Mouse (Mus musculus): Measurements from ENCODE around the gene Sdhaf1. TPM values are rescaled to one million over a fixed set of nuclear protein-coding genes. Genes with fewer than 3 reads are reported as not detected.
A peak's percentile ranks its signal among the peaks of the same experiment; 100 is the strongest.

Gene Sdhaf1
- polyA plus RNA-seq, 1 experiment from 2014 or later: 17.5 TPM

GRCm38 (mm10) chr7:30339432-30340109 lies 15.9 kb upstream of the Sdhaf1 start:
- Histone ChIP-seq H3K27ac (replicated peaks) (no peak overlapping the region), H3K4me3 (no peak overlapping the region), H3K36me3 (replicated peaks) (no peaks in the 10 kb centered on the region), H3K4me1 (peaks cover 10% of the 10 kb centered on the region), H3K27me3 (replicated peaks; ENCODE audit: low read depth, poor library complexity, severe bottlenecking) (peaks cover 23% of the 10 kb centered on the region), H3K9me3 (no peaks in the 10 kb centered on the region)
- DNase-seq (ENCODE audit: low spot score): no peak
- 70% methylated on average over 5 of the region's 5 CpGs for WGBS

DNA sequence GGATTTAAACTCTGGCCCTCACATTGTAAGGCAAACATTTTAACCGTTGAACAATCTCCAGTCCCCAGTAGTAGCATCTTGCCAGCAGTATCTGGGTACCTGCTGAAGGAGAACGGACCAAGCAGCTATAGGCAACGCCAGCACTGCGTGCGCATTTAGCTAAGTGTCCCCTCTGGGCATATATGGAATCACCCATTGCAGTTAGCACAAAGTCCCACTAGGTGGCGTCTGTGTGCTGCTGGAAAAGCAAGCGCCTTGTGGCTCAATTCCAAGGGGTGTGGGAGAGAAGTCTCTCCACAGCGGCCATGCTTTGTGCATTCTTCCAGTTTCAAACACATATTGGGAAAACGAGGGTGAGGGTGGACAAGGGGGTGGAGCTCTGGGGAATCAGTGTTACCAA lies 12.7 kb upstream of the Sdhaf1 start:
- DNase-seq (ENCODE audit: low spot score): peak; percentile 84
- WGBS: 2% methylated on average over 9 of the region's 9 CpGs
- Histone ChIP-seq H3K4me3 (no peak overlapping the region), H3K36me3 (replicated peaks) (no peaks in the 10 kb centered on the region), H3K4me1 (peaks cover 12% of the 10 kb centered on the region), H3K27me3 (replicated peaks; ENCODE audit: low read depth, poor library complexity, severe bottlenecking) (peaks cover 47% of the 10 kb centered on the region), H3K9me3 (no peaks in the 10 kb centered on the region), H3K27ac (replicated peaks) (no peak overlapping the region)

GRCm38 (mm10) chr7:30335688-30336087 lies 12.0 kb upstream of the Sdhaf1 start:
- Histone ChIP-seq H3K4me3 (no peak overlapping the region), H3K27ac (replicated peaks) (no peak overlapping the region), H3K36me3 (replicated peaks) (no peaks in the 10 kb centered on the region), H3K4me1 (peaks cover 15% of the 10 kb centered on the region), H3K9me3 (no peaks in the 10 kb centered on the region), H3K27me3 (replicated peaks; ENCODE audit: low read depth, poor library complexity, severe bottlenecking) (peaks cover 47% of the 10 kb centered on the region)
- DNase-seq (ENCODE audit: low spot score): no peak
- 76% methylated on average over 6 of the region's 6 CpGs for WGBS

- no peak overlapping the region for H3K27ac ChIP-seq (replicated peaks)
- H3K9me3 ChIP-seq: no peaks in the 10 kb centered on the region
- no peak overlapping the region for H3K4me3 ChIP-seq
- peaks cover 43% of the 10 kb centered on the region for H3K27me3 ChIP-seq (replicated peaks; ENCODE audit: low read depth, poor library complexity, severe bottlenecking)
- no peaks in the 10 kb centered on the region for H3K36me3 ChIP-seq (replicated peaks)
- no peak for DNase-seq (ENCODE audit: low spot score)
- H3K4me1 ChIP-seq: peaks cover 15% of the 10 kb centered on the region
- WGBS: 68% methylated on average over 5 of the region's 5 CpGs
These were observed 10.9 kb upstream of the Sdhaf1 start for GRCm38 (mm10) chr7:30334563-30334962.

DNA sequence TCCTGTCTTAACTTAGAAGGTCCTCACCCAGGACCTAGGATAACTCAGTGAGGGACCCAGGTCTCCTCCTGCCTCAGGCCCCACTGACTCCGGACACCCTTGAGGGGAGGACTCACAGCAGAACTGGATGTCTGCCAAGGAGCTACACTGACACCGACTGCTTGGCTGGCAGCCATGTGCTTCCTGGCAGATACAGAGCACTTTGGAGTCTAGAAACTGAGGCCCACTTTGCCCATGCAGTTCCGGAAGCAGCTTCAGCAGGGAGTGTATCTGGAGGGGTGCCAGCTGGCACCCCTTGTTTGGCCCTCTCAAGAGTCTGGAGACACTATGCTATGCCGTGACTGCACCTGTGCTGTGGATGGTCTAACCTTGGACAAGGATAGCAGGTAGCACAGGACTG lies 9.7 kb upstream of the Sdhaf1 start:
- WGBS: 83% methylated on average over 4 of the region's 4 CpGs
- H3K4me1 ChIP-seq: peaks cover 19% of the 10 kb centered on the region
- H3K27me3 ChIP-seq (replicated peaks; ENCODE audit: low read depth, poor library complexity, severe bottlenecking): peaks cover 42% of the 10 kb centered on the region
- DNase-seq (ENCODE audit: low spot score): no peak
- no peak overlapping the region for H3K4me3 ChIP-seq
- no peaks in the 10 kb centered on the region for H3K36me3 ChIP-seq (replicated peaks)
- no peak overlapping the region for H3K27ac ChIP-seq (replicated peaks)
- H3K9me3 ChIP-seq: no peaks in the 10 kb centered on the region

- peaks cover 22% of the 10 kb centered on the region for H3K4me1 ChIP-seq
- 71% methylated on average over 18 of the region's 18 CpGs for WGBS
- no peak overlapping the region for H3K4me3 ChIP-seq
- no peaks in the 10 kb centered on the region for H3K36me3 ChIP-seq (replicated peaks)
- H3K27me3 ChIP-seq (replicated peaks; ENCODE audit: low read depth, poor library complexity, severe bottlenecking): peaks cover 42% of the 10 kb centered on the region
- H3K9me3 ChIP-seq: no peaks in the 10 kb centered on the region
- DNase-seq (ENCODE audit: low spot score): no peak
- no peak overlapping the region for H3K27ac ChIP-seq (replicated peaks)
These were observed 9.0 kb upstream of the Sdhaf1 start for GRCm38 (mm10) chr7:30332622-30333259.

- 5% methylated on average over 13 of the region's 13 CpGs for WGBS
- peak; percentile 86 for DNase-seq (ENCODE audit: low spot score)
These were observed 8.2 kb upstream of the Sdhaf1 start for GRCm38 (mm10) chr7:30331887-30332286.

GRCm38 (mm10) chr7:30328379-30328778 lies 4.7 kb upstream of the Sdhaf1 start:
- H3K27me3 ChIP-seq (replicated peaks; ENCODE audit: low read depth, poor library complexity, severe bottlenecking): peaks cover 12% of the 10 kb centered on the region
- 49% methylated on average over 10 of the region's 10 CpGs for WGBS
- DNase-seq (ENCODE audit: low spot score): no peak
- H3K9me3 ChIP-seq: peaks cover 5% of the 10 kb centered on the region; the same call in 1 of the 2 replicates
- no peak overlapping the region for H3K4me3 ChIP-seq
- no peak overlapping the region for H3K27ac ChIP-seq (replicated peaks)
- H3K36me3 ChIP-seq (replicated peaks): no peaks in the 10 kb centered on the region
- H3K4me1 ChIP-seq: peaks cover 19% of the 10 kb centered on the region

More at GRCm38 (mm10) chr7:30331887-30332286, 8.2 kb upstream of the Sdhaf1 start:
- H3K27ac ChIP-seq (replicated peaks): no peak overlapping the region
- H3K9me3 ChIP-seq: no peaks in the 10 kb centered on the region
- H3K27me3 ChIP-seq (replicated peaks; ENCODE audit: low read depth, poor library complexity, severe bottlenecking): peaks cover 42% of the 10 kb centered on the region
- peaks cover 22% of the 10 kb centered on the region for H3K4me1 ChIP-seq
- H3K36me3 ChIP-seq (replicated peaks): no peaks in the 10 kb centered on the region
- peak overlapping the region; percentile 32 for H3K4me3 ChIP-seq

DNA sequence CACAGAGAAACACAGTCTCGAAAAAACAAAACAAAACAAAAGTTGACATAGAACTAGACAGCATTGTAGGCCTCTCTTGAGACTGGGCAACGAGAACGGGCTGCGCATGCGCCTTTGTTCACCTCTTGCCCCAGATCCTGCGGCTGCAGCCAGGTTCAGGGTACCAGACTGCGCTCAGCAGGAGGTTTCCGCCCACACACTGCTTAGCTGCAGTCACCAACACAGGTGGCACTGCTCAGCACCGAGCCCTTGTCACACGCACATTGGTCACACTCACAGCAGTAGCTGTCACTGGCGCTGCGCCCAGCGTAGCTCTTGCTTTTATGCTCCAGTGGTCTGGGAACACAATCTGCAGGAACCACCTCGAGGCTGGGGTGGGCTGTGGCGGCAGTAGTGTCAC lies 3.4 kb upstream of the Sdhaf1 start:
- no peak overlapping the region for H3K4me3 ChIP-seq
- no peaks in the 10 kb centered on the region for H3K36me3 ChIP-seq (replicated peaks)
- H3K27ac ChIP-seq (replicated peaks): no peak overlapping the region
- H3K9me3 ChIP-seq: peaks cover 5% of the 10 kb centered on the region; the same call in 1 of the 2 replicates
- no peaks in the 10 kb centered on the region for H3K27me3 ChIP-seq (replicated peaks; ENCODE audit: low read depth, poor library complexity, severe bottlenecking)
- peaks cover 24% of the 10 kb centered on the region for H3K4me1 ChIP-seq
- DNase-seq (ENCODE audit: low spot score): no peak
- WGBS: 67% methylated on average over 15 of the region's 15 CpGs

DNA sequence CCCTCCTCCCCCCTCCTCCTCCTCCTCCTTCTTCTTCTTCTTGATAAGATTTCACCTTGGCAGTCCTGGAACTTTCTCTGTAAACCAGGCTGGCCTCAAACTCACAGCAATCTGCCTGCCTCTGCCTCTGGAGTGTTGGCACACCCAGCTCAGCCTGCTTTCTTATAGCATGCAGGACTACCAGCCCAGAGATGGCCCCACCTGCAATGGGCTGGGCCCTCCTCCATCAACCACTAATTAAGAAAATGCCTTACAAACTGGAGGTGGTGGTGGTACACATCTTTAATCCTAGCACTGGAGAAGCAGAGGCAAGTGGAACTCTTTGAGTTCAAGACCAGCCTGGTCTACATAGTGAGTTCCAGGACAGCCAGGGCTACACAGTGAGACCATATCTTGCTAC lies 2.7 kb upstream of the Sdhaf1 start:
- no peaks in the 10 kb centered on the region for H3K36me3 ChIP-seq (replicated peaks)
- no peak overlapping the region for H3K27ac ChIP-seq (replicated peaks)
- peaks cover 5% of the 10 kb centered on the region; the same call in 1 of the 2 replicates for H3K9me3 ChIP-seq
- H3K4me3 ChIP-seq: no peak overlapping the region
- H3K4me1 ChIP-seq: peaks cover 18% of the 10 kb centered on the region
- no peaks in the 10 kb centered on the region for H3K27me3 ChIP-seq (replicated peaks; ENCODE audit: low read depth, poor library complexity, severe bottlenecking)
- DNase-seq (ENCODE audit: low spot score): no peak

GRCm38 (mm10) chr7:30325364-30325763 lies 1.7 kb upstream of the Sdhaf1 start:
- Histone ChIP-seq H3K36me3 (replicated peaks) (no peaks in the 10 kb centered on the region), H3K27me3 (replicated peaks; ENCODE audit: low read depth, poor library complexity, severe bottlenecking) (no peaks in the 10 kb centered on the region), H3K27ac (replicated peaks) (no peak overlapping the region), H3K9me3 (peaks cover 5% of the 10 kb centered on the region; the same call in 1 of the 2 replicates), H3K4me1 (peaks cover 23% of the 10 kb centered on the region), H3K4me3 (no peak overlapping the region)
- DNase-seq (ENCODE audit: low spot score): peak; percentile 63
- WGBS: 37% methylated on average over 2 of the region's 2 CpGs

DNA sequence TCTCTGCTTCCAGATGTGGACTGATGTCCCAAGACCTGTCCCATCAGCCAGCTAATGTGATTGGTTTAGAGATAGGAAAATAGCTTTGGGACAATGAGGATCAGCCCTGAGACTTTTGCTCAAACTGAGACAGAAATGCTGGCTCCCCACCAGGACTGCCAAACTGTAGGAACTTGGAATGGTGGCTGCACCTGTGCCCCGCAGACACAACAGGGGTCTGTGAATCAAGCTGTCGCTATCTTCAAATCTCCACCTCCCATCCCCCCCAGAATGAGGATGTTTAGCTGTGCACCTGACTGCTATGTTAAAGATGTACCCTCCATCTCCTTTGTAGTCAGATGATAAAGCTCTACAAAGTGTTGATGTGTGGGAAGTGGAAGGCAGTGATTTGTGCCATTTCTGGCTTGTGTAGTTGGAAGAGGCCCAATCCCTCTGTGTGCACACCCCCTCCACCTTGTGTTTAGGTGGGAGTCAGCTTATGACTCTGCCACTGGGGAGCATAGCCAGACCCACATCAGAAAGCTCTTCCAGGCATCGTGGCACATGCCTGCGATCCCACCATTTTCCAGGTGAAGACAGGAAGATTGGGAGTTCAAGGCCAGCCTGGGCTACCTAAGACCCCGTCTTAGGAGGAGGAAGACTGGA lies 727 bp upstream of the Sdhaf1 start:
- Histone ChIP-seq H3K4me1 (peaks cover 23% of the 10 kb centered on the region), H3K36me3 (replicated peaks) (peaks cover 8% of the 10 kb centered on the region; the same call in 1 of the 2 replicates), H3K4me3 (no peak overlapping the region), H3K27ac (replicated peaks) (no peak overlapping the region), H3K9me3 (peaks cover 5% of the 10 kb centered on the region; the same call in 1 of the 2 replicates), H3K27me3 (replicated peaks; ENCODE audit: low read depth, poor library complexity, severe bottlenecking) (no peaks in the 10 kb centered on the region)
- WGBS: 82% methylated on average over 5 of the region's 5 CpGs
- no peak for DNase-seq (ENCODE audit: low spot score)
